Mouse (Mus musculus): ENCODE results near the gene Usp15.
A peak's percentile ranks its signal among the peaks of the same experiment; 100 is the strongest.

GRCm38 (mm10) chr10:123076245-123077023 lies 120.4 kb downstream of the Usp15 start, which contains the start of gene Mon2:
- TF ChIP-seq CTCF (IDR thresholded peaks at IDR 0.05; ENCODE audit: control insufficient read depth, insufficient read depth, low read length), result no peak
- peak; percentile 69; the same call in 1 of the 2 replicates for TF ChIP-seq POLR2A (IDR thresholded peaks at IDR 0.05; ENCODE audit: borderline replicate concordance, control insufficient read depth, low read depth, low read length)

Data from bone marrow, adult 2 months (tissue).